Mouse (Mus musculus) neutrophil, adult 5-6 weeks (primary cell): ENCODE data around the gene Ttc39d. TPM values are rescaled to one million over a fixed set of nuclear protein-coding genes. Genes with fewer than 3 reads are reported as not detected.

ENCODE experiments used
- ATAC-seq: fragments of 151-379, 151-347 bp; 2 replicates; pipeline ENCODE4 v1.8.0; 2017; ENCODE audit warnings: mild to moderate bottlenecking, moderate TSS enrichment; ENCODE audit not compliant: insufficient number of reproducible peaks, poor library complexity, low FRiP score, severe bottlenecking; ENCODE audit errors: extremely low read depth
- total RNA-seq: library from RNA; stranded (forward); fragments of 200-1000 nt; gene quantifications from 2 replicates; pipeline ENCODE4 v1.2.3, GENCODE M21; 2017

The Ttc39d gene
- total RNA-seq, 1 experiment from 2014 or later, result not detected

GRCm38 (mm10) chr17:80243116-80243515 is 35.9 kb downstream of the Ttc39d start:
- ATAC-seq, result no peak

GRCm38 (mm10) chr17:80252757-80253525 is 45.7 kb downstream of the Ttc39d start:
- 0 out of 2 replicates have a peak, but pooled peaks have one; percentile 23 for ATAC-seq

GRCm38 (mm10) chr17:80254421-80254820 is 47.2 kb downstream of the Ttc39d start:
- ATAC-seq, result no peak

- ATAC-seq, result no peak
Measured at GRCm38 (mm10) chr17:80255208-80255607, 47.9 kb downstream of the Ttc39d start.

- no peak for ATAC-seq
Measured at GRCm38 (mm10) chr17:80267065-80267464, 59.8 kb downstream of the Ttc39d start.

Other genes starting within 250 kb of the Ttc39d start
- 64.2 and 73.1 TPM in 2 replicates for gene Hnrnpll, start 145.1 kb upstream of the Ttc39d start, total RNA-seq
- gene Galm, start 80.0 kb upstream of the Ttc39d start, total RNA-seq, result 10.8 and 15.5 TPM in 2 replicates
- gene Srsf7, start 153 bp upstream of the Ttc39d start, total RNA-seq, result 294 and 322 TPM in 2 replicates
- 6.6 and 8.3 TPM in 2 replicates for gene Gemin6, start 17.0 kb downstream of the Ttc39d start, total RNA-seq
- 1.7 and 1.8 TPM in 2 replicates for gene Morn2, start 82.7 kb downstream of the Ttc39d start, total RNA-seq
- gene Dhx57, start 83.0 kb downstream of the Ttc39d start, total RNA-seq, result 71.6 and 74.3 TPM in 2 replicates
- not detected in 2 replicates for gene Arhgef33, start 99.9 kb downstream of the Ttc39d start, total RNA-seq
- not detected in 2 replicates for gene Gm10190, start 166.1 kb downstream of the Ttc39d start, total RNA-seq